Mouse (Mus musculus) liver, embryonic 14.5 days (tissue): ENCODE data around the gene Ppp1r16b. TPM values are rescaled to one million over a fixed set of nuclear protein-coding genes. Genes with fewer than 3 reads are reported as not detected.

ENCODE experiments used
- ATAC-seq: fragments of 200-750 bp; cut with Nextera tagmentation; 2 replicates; pipeline ENCODE4 v1.8.0; 2017; ENCODE audit warnings: moderate number of reproducible peaks, mild to moderate bottlenecking, moderate library complexity; ENCODE audit not compliant: insufficient read depth
- DNase-seq, 3 experiments: peaks; one replicate each; pipeline ENCODE4 v3.0.0-alpha.2; 2012 to 2013; ENCODE audit warnings: low read depth in 3 of 3, low spot score in 3 of 3
- H3K27ac ChIP-seq: fragments of 300-500 bp; sonication (generic); 2 replicates; pipeline ENCODE4 v1.5.1; 2014; ENCODE audit warnings: moderate library complexity, mild to moderate bottlenecking, control low read depth, inconsistent platforms
- H3K27me3 ChIP-seq: fragments of 300-500 bp; sonication (generic); 2 replicates; pipeline ENCODE4 v1.6.1; 2014; ENCODE audit warnings: mild to moderate bottlenecking, low read length, moderate library complexity; ENCODE audit not compliant: control insufficient read depth, insufficient read depth
- H3K36me3 ChIP-seq: fragments of 300-500 bp; sonication (generic); replicated peaks from 2 replicates; pipeline ENCODE4 v1.6.1; 2014; ENCODE audit warnings: low read depth; ENCODE audit not compliant: control insufficient read depth, insufficient read depth
- H3K4me1 ChIP-seq, 2 experiments: fragments of 200-500 bp in 1 of 2; fragments of 300-500 bp in 1 of 2; sonication (generic) in 1 of 2; replicated peaks; 2 replicates each; pipeline ENCODE4 v1.6.1; 2012 to 2014; ENCODE audit warnings: antibody characterized with exemption in 1 of 2, inconsistent platforms in 1 of 2, low read length in 1 of 2; ENCODE audit not compliant: control insufficient read depth in 2 of 2, insufficient read depth in 2 of 2
- H3K4me2 ChIP-seq: fragments of 300-500 bp; sonication (generic); 2 replicates; pipeline ENCODE4 v1.6.1; 2014; ENCODE audit warnings: low read depth, mild to moderate bottlenecking, control low read depth, moderate library complexity
- H3K4me3 ChIP-seq, 2 experiments: fragments of 200-500 bp in 1 of 2; fragments of 300-500 bp in 1 of 2; sonication (generic) in 1 of 2; 2 replicates each; pipeline ENCODE4 v1.5.1; 2012 to 2014; ENCODE audit warnings: low read depth in 2 of 2, low read length in 2 of 2, mild to moderate bottlenecking in 2 of 2, control low read depth in 1 of 2, inconsistent platforms in 1 of 2, moderate library complexity in 1 of 2; ENCODE audit not compliant: insufficient read depth in 1 of 2
- H3K9ac ChIP-seq: fragments of 300-500 bp; sonication (generic); replicated peaks from 2 replicates; pipeline ENCODE4 v1.6.1; 2014; ENCODE audit warnings: mild to moderate bottlenecking, control low read depth, moderate library complexity
- H3K9me3 ChIP-seq: fragments of 300-500 bp; sonication (generic); 2 replicates; pipeline ENCODE4 v1.6.1; 2016; ENCODE audit warnings: low read length, mixed read lengths; ENCODE audit not compliant: control insufficient read depth
- CTCF ChIP-seq: IDR thresholded peaks from 2 replicates; pipeline ENCODE4 v1.5.1; 2016; ENCODE audit warnings: antibody characterized with exemption, low read depth, control low read depth
- EP300 ChIP-seq: IDR thresholded peaks from 2 replicates; pipeline ENCODE4 v1.6.1; 2016; ENCODE audit warnings: antibody characterized with exemption, low read depth
- WGBS: fragments of 180-500 bp; shearing (Covaris S2); extraction: QIAGEN DNeasy Blood & Tissue Kit; methylation state at CpG from one replicate; pipeline ENCODE4 v1.1.7; 2014; ENCODE audit not compliant: insufficient replicate concordance; 5-methylcytosine and 5-hydroxymethylcytosine counted together
- polyA plus RNA-seq, 2 experiments: library from polyadenylated mRNA; depleted of rRNA in 1 of 2; stranded (reverse) in 1 of 2; unstranded in 1 of 2; fragments of >200 nt; fragmentation: Nextera tagmentation in 1 of 2; extraction: Ambion mirVana in 1 of 2; gene quantifications; 2 replicates each; pipeline versions ENCODE4 v1.2.1 to v1.2.3; 2012 to 2014

Ppp1r16b gene
- polyA plus RNA-seq, 2 experiments: 0.30 to 0.74 TPM

DNA sequence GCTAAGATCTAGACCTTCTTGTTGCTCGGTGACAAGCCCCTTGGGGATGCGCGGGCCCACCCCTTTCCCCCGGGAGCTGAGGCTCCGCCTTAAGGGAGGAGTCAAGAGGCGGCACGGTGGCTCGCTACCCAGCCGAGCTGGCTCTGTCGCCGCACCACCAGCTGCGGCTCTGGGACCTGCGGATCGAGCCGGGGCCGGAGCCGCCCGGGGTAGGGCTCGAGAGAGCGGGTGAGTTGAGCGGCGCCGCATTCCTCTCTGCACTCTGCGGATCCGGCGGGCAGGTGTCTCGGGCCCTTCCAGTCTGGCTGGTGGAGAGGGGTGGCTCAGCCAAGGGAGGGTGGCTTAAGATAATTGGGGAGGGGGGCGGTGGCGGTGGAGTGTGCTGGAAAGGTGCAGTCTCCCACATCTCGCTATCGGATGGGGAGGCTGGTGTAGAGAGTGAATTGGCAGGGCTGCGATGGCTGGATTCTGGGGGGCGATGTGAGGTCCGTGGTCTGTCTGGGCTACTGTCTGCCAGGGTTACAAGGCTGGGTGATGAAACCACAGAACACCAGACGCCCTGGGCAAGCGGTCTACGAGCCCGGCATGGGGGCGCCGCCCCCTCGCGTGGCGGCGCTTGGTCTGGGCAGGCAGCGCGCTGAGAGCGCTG is 1.9 kb downstream of the Ppp1r16b start:
- ATAC-seq: peak; percentile 35; the same call in 1 of the 2 replicates
- no peaks in the 10 kb centered on the region for H3K9me3 ChIP-seq
- WGBS: 2% methylated on average over 47 of the region's 47 CpGs
- DNase-seq: no peak
- H3K4me2 ChIP-seq: peak overlapping the region; percentile 51
- peak overlapping the region; percentile 21 to 31 for H3K4me3 ChIP-seq
- H3K27ac ChIP-seq: no peak overlapping the region
- no peaks in the 10 kb centered on the region for H3K4me1 ChIP-seq
- TF ChIP-seq EP300 (no peak), CTCF (no peak)
- peaks cover 43% of the 10 kb centered on the region for H3K27me3 ChIP-seq
- H3K9ac ChIP-seq: no peak overlapping the region
- no peaks in the 10 kb centered on the region for H3K36me3 ChIP-seq

DNA sequence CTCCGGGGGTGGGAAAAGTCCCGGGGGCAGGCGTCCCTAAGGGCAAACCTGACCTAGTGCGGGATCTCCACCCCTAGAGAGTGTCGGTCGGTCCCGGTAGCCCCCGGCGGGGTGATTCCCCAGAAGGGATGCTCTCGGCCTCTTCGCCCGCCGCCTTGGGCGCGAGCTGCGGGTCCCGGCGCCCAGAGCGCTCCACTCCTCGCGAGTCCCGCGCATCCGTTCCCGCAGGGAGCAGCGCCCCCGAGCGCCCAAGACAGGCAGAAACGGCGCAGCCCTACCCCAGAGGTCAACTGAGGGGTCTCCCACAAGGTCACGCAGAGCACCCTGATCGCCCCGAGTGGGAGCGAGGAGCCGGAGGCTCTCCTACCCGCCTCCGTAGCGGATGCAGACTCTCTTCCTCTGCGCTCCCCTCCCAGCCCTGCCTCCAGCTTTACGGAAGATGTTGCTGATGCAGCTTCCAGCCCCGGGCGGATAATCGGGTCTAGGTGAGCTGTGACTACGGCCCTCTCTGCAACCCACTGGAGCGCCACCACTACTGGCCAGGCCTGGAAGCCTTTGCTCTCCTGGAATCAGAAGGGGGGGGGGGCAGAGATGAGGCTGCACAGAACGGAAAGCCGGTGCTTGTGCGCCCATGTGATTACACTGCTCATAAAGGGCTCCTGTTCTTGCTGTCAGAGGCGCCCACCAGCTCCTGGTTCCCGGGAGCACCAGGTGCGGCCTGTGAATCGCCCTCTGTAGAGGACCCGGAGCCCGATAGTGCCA is 2.7 kb downstream of the Ppp1r16b start:
- no peaks in the 10 kb centered on the region for H3K36me3 ChIP-seq
- DNase-seq (no peak), ATAC-seq (no peak)
- H3K4me3 ChIP-seq: peak overlapping the region; percentile 25 to 31
- no peak overlapping the region for H3K9ac ChIP-seq
- TF ChIP-seq CTCF: no peak
- no peak for TF ChIP-seq EP300
- peaks cover 43% of the 10 kb centered on the region for H3K27me3 ChIP-seq
- WGBS: under 1% methylated on average over 54 of the region's 54 CpGs
- no peaks in the 10 kb centered on the region for H3K4me1 ChIP-seq
- H3K27ac ChIP-seq: no peak overlapping the region
- H3K9me3 ChIP-seq: no peaks in the 10 kb centered on the region
- H3K4me2 ChIP-seq: peak overlapping the region; percentile 51

DNA sequence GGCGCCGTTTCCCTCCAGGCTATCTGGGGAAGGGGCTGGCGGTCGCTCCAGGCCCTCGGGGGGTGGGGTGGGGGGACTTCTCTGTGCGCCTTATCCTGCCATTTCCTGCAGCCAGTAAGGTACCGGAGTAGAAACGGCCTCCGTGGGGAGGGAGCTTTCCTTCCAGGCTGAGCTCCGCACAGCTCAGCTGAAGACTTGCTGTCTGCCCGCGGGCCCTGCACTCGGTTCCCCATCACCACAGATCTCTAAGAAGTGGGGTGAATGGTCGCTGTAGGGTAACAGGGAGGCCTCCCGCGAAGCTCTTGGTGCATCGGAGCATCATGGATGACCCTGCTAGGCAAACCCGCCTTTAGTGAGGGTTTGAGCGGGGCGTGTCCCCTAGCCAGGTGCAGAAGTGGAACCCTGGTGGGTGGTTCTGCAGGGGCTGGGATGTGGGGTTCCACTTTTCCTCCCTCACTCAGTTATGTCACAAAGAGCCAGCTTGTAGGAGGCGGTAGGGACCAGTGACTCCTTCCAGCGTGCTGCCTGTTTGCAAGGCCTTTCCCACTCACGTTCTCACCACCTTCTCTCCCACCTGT is 3.3 kb downstream of the Ppp1r16b start:
- no peak overlapping the region for H3K27ac ChIP-seq
- no peak overlapping the region for H3K9ac ChIP-seq
- peak overlapping the region; percentile 51 for H3K4me2 ChIP-seq
- H3K9me3 ChIP-seq: no peaks in the 10 kb centered on the region
- no peaks in the 10 kb centered on the region for H3K36me3 ChIP-seq
- TF ChIP-seq CTCF (no peak), EP300 (no peak)
- H3K4me3 ChIP-seq: no peak overlapping the region
- ATAC-seq (no peak), DNase-seq (no peak)
- no peaks in the 10 kb centered on the region for H3K4me1 ChIP-seq
- peaks cover 43% of the 10 kb centered on the region for H3K27me3 ChIP-seq
- WGBS: 10% methylated on average over 22 of the region's 23 CpGs

DNA sequence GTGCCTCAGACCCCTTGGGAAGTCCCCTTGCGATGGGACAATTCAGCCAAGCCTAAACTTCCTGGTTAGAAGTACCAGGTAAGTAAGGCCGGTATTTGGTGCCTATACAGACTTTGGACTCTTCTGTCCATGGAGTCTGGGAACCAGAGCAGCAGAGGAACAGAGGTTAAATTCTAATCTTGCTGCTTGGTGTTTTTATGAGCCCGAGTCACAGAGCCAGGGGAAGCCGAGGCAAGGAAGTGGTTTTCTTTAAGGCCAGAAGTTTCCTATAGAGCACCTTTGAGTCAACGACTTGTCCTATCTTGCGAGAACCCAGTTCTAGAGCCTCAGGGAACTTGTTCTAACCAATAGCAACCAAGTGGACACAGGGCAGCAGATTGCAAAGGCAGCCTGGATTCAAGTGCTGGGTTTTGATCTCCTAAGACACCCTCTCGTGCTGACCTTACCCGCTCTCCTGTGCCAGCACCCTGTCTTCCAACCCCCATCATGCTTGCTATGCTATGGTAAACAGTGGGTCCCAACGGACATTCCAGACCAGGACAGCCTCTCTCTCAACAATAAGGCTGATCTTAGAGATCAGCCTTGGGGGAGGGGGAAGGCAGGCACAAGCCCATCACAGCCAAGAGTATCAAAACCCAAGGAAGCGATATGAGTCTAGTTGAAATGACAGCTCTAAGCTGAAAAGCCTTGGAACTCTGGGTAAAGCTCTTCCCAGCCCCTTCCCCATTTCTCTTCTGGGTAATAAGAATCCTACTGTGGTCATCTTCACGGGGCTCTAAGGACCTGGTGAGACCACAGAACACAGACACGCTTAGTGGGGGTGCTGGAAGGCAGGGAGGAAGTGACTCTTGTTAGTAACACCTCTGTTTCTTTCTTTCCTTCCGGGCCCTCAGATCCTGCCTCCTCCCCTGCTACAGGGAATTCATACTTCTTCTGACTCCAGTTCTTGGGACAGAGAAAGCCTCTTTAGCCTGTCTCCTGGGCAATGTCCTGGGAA is 4.3 kb downstream of the Ppp1r16b start:
- Histone ChIP-seq H3K4me2 (no peak overlapping the region), H3K9me3 (no peaks in the 10 kb centered on the region), H3K4me1 (no peaks in the 10 kb centered on the region), H3K36me3 (no peaks in the 10 kb centered on the region), H3K9ac (no peak overlapping the region), H3K4me3 (no peak overlapping the region), H3K27me3 (peaks cover 43% of the 10 kb centered on the region), H3K27ac (no peak overlapping the region)
- ATAC-seq (no peak), DNase-seq (no peak)
- TF ChIP-seq EP300 (no peak), CTCF (no peak)
- WGBS: 24% methylated on average over 13 of the region's 13 CpGs
